Mouse (Mus musculus): ENCODE results near the gene Dhx16.

DNA sequence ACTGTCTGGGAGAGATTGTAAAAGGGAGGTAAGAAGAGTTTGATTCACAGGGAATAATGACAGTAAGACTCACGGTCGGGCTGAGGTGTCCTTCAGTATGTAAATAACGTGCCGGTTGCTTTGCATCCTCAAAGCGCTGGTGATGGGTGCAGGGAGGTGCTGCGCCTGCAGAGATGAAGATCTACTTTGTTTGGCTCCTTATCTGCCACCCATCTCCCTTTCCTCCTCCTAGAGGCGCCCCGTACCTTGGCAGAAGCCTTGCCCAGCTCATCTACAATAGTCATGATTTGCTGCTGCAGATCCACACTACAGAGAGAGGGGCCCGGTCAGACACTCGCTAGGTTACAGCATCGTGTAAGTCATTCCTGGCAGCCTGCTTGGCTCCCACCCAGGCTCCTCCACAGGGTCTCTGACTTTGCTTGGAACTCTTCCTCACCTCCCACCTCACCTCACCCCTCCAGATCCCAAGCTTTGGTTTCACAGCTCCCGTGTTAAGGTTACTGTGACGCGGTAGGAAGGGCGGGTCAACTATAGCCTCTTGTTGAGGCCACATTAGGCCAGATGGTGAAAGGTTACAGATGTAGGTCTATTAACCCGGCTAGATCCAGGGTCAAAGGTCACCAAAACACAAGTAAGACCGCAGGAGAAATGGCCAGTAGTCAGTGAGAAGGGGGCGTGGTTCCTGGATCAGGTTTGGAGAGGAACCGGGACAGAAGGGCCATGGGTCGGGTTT, 29.7 kb downstream of the Dhx16 start:
- TF ChIP-seq CTCF (IDR thresholded peaks at IDR 0.05; ENCODE audit: low read depth) (no peak), EP300 (optimal IDR thresholded peaks at IDR 0.05) (no peak)
